Mouse (Mus musculus) adrenal gland, adult 2 months (tissue): ENCODE measurements around the gene Cela1. TPM values are rescaled to one million over a fixed set of nuclear protein-coding genes. Genes with fewer than 3 reads are reported as not detected.
A peak's percentile ranks its signal among the peaks of the same experiment; 100 is the strongest.

Source experiments
- DNase-seq: peaks from one replicate; pipeline ENCODE4 v3.0.0; 2021
- polyA plus RNA-seq: library from polyadenylated mRNA; depleted of rRNA; stranded (reverse); fragments of >200 nt; gene quantifications from 2 replicates; pipeline ENCODE4 v1.2.3, GENCODE M21; 2012
- total RNA-seq, 2 experiments: library from RNA; stranded (reverse); gene quantifications; 2 replicates each; pipeline ENCODE4 v1.2.3; 2021

Gene Cela1
- total and polyA plus RNA-seq, 3 experiments = 54.0 to 86.4 (median 83.5) TPM

- no peak for DNase-seq
Measured at GRCm38 (mm10) chr15:100670833-100671232, 16.9 kb downstream of the Cela1 start.

GRCm38 (mm10) chr15:100670004-100670403, 17.7 kb downstream of the Cela1 start:
- DNase-seq = no peak

GRCm38 (mm10) chr15:100669337-100669736, 18.4 kb downstream of the Cela1 start, which contains the start of gene Bin2:
Bin2 (minus strand) TSS chr15:100669553.
- DNase-seq = no peak

GRCm38 (mm10) chr15:100667871-100668545, 19.7 kb downstream of the Cela1 start:
- DNase-seq = no peak

GRCm38 (mm10) chr15:100667420-100667819, 20.3 kb downstream of the Cela1 start:
- DNase-seq = no peak

GRCm38 (mm10) chr15:100666851-100667250, 20.9 kb downstream of the Cela1 start:
- DNase-seq = no peak

GRCm38 (mm10) chr15:100666219-100666696, 21.5 kb downstream of the Cela1 start:
- DNase-seq = no peak

GRCm38 (mm10) chr15:100665411-100666218, 22.1 kb downstream of the Cela1 start:
- DNase-seq = no peak

GRCm38 (mm10) chr15:100664813-100665274, 22.9 kb downstream of the Cela1 start:
- DNase-seq = no peak

- DNase-seq = peak; percentile 55
Measured at GRCm38 (mm10) chr15:100660805-100661204, 26.9 kb downstream of the Cela1 start.

- DNase-seq = peak; percentile 68
Measured at GRCm38 (mm10) chr15:100660306-100660705, 27.4 kb downstream of the Cela1 start.

- DNase-seq = no peak
Measured at GRCm38 (mm10) chr15:100655201-100655600, 32.5 kb downstream of the Cela1 start.

GRCm38 (mm10) chr15:100654271-100654670, 33.5 kb downstream of the Cela1 start:
- DNase-seq = peak; percentile 23

GRCm38 (mm10) chr15:100651610-100652009, 36.1 kb downstream of the Cela1 start:
- no peak for DNase-seq

GRCm38 (mm10) chr15:100650111-100650510, 37.6 kb downstream of the Cela1 start:
- DNase-seq = no peak

- DNase-seq = no peak
Measured at GRCm38 (mm10) chr15:100646161-100646560, 41.6 kb downstream of the Cela1 start.

GRCm38 (mm10) chr15:100642451-100642850, 45.3 kb downstream of the Cela1 start:
- no peak for DNase-seq

- DNase-seq = no peak
Measured at GRCm38 (mm10) chr15:100641226-100641810, 46.4 kb downstream of the Cela1 start.

GRCm38 (mm10) chr15:100639972-100640750, 47.6 kb downstream of the Cela1 start:
- DNase-seq = no peak

- DNase-seq = peak; percentile 81
Measured at GRCm38 (mm10) chr15:100637661-100638060, 50.1 kb downstream of the Cela1 start.

GRCm38 (mm10) chr15:100636700-100637501, 50.8 kb downstream of the Cela1 start, which contains the start of gene Smagp:
Smagp (minus strand) TSS chr15:100636940.
- peak; percentile 83 for DNase-seq
